Mouse (Mus musculus) T-helper 2 cell (primary cell): ENCODE data around the gene Thra.

Experiments used
- in situ Hi-C: fragments of 300-600 bp; cut with MboI, MseI; formaldehyde crosslinking; loops from one replicate; pipeline ENCODE4 v1.15.1; 2025; ENCODE audit warnings: high pct_unique_total_duplicates

The Thra gene

DNA sequence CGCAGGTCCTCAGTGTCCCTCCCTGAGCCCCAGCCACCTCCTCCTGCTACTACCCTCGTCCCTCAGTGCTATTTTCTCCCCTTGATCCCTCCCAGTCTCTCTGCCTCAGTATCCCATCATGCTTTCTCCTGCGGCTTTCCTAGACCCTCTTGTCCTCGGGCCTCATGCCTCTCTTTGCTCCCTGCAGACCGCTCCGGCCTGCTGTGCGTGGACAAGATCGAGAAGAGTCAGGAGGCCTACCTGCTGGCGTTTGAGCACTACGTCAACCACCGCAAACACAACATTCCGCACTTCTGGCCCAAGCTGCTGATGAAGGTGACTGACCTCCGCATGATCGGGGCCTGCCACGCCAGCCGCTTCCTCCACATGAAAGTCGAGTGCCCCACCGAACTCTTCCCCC, 23.7 kb downstream of the Thra start:
- in situ Hi-C loops: no loop called here

DNA sequence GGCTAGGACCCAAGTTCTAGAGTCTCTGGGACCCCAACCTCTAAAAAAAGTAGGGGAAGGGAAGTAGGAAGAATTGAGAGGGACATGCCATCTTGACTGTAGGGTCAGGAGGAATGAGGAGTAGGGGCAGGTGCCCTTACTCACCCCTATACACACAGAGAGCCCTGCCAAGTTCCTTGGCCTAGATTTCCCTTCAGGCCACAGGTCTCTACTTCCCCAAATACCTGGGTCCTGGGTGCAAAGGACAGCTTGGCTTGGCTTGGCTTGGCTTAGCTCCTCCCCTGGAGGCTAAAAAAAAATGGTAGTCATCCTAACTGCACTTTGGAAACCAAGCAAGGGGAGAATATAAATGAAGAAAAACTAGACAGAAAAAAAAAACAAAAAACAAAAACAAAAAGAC, 24.3 kb downstream of the Thra start:
- in situ Hi-C loops: no loop called here

DNA sequence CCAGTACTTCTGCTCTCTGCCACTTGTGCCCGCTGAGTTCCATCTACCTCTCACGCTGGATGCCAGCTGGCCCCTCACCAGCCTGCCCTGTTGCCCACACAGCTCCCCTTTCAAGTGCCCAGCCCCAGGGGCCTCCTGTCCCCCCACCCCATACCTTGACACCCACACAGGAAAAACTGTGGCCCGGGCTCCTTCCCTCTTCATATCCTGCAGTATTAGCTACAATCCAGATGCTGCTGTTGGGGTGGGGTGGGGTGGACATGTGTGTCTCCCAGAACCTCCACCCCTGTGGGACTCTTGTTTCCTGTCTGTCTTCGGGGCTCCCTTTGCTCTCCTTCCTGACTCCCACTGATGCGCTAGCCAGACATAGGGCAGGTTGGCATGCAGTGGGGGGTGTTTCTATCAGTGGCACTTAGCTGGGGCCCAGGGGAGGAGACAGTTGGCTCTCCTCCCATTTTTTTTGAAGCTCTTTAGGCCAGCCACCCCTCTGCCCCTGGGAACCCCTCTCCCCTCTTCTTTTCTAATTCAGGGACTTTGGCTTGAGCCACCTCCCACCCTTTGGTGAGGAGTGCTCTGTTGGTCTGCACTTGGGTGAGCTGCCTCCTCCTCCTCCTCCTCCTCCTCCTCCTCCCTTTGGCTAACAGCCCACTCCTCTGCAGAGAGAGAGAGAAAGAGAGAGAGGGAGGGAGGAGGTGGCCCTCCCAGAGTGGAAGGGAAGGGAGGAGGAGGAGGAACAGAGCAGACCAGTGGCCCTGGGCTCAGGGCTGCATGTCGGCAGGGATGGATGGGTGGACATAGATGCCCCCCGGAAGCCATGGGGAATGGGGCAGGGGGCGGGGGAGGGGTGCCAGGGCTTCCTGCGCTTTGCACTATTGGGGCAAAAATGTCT, 25.2 kb downstream of the Thra start:
- in situ Hi-C loops: no loop called here

DNA sequence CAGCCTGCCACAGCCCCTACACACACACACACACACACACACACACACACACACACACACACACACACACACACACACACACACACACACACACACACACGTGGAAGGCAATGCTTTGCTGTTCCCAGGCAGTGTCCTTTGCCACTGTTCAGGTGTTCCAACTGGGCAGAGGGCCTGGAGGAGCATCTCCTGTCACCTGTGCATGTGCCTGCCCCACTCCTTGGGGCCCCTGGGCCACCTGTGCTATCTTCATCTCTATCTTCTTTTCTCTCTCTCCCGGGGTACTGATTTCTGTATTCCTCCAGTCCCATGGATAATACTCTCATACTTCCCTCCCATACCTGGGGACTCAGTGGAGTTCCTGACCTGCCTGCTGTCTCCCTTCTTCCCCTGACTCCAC, 25.9 kb downstream of the Thra start:
- in situ Hi-C loops: no loop called here

DNA sequence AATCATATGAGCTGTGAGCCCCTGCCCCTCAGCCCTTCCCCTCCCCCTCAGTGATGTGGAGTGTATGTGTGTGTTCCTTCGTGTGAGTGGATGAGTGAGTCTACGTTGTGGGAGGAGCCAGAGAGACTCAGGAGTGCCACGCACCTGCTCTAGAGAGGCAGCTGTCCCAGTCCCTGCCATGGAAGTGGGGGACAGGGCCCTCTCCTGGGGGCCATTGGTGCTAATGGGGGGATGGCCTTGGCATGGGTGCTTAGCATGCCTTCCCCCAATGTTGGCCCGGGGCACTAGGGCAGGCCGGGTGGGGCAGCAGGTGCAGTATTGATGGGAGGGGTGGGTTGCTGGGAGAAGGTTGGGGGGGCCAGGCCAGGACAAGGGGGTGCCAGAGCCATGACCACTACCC, 26.4 kb downstream of the Thra start:
- in situ Hi-C loops: no loop called here

DNA sequence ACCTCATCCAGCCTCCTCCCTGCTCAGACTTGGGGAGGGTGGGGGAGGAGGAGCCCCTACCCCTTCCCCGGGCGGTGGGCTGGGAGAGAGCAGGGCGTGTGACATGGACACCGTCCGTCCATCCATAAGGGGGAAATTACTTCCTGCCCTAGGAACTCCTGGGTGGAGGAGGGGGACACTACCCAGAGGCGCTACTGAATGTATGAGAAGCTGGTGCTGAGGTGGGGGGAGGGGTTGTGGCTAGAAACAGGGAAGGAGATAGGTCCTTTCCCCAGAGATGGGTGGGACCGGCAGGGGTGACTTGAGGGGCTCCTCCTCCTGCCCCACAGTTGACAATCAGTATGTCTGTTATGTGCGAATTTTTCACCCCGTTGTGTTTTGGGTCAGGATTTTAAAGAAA, 26.8 kb downstream of the Thra start:
- in situ Hi-C loops: no loop called here

DNA sequence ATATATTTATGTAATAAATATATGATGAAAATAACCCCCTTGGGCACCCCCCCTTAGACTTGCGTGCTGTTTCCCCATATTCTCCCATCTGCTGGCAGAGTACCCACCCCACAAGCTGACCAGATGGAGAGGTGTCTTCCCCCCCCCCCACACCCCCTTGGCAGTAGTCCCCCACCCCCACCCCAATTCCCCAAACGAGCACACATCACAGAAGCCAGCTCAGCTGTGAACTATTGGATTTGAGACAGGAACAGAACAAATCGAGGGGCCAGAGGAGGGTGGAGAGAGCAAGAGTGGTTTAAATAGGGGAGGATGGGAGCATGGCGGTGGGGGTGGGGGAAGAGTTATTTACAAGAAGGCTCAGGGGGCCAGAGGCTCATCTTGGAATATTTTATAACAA, 27.3 kb downstream of the Thra start:
- in situ Hi-C loops: no loop called here

DNA sequence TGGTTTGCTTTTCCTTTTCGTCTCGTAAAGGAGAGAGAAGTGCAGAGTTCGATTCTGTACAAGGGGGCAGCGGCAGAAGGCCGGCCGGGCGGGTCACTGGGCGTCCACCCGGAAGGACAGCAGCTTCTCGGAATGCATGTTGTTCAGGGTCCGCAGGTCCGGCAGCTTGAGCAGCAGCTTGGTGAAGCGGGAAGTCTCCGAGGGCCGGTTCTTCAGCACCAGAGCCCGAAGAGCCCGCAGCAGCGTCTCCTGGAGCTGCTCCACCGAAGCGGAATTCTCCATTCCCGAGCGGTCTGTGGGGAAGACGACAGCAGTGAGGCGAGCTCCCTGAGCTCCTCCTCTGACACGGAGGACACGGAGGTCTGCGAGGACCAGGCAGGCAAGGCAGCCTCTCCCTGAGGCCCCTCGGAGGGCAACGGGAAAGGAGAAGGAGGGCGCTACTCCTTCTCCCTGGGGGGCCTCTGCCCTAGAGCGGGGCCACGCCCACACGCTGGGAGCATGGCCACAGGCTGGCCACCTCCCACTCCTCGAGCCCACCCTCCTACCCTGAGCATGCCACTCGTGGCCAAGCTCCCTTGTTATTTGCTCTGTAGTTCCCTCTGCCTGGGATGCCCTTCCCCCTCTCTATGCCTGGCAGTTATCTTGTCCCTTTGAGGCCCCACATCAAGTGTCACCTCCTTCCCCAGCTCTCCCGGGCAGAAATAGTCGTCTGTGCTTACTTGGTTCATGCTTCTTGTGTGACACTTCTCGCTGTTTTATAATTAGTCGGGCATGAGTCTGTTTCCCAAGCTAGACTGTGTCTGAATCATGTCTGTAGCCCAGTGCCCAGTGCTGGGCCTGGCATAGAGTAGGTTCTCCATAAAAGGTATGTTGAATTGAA, 27.9 kb downstream of the Thra start:
- in situ Hi-C loops: no loop called here

DNA sequence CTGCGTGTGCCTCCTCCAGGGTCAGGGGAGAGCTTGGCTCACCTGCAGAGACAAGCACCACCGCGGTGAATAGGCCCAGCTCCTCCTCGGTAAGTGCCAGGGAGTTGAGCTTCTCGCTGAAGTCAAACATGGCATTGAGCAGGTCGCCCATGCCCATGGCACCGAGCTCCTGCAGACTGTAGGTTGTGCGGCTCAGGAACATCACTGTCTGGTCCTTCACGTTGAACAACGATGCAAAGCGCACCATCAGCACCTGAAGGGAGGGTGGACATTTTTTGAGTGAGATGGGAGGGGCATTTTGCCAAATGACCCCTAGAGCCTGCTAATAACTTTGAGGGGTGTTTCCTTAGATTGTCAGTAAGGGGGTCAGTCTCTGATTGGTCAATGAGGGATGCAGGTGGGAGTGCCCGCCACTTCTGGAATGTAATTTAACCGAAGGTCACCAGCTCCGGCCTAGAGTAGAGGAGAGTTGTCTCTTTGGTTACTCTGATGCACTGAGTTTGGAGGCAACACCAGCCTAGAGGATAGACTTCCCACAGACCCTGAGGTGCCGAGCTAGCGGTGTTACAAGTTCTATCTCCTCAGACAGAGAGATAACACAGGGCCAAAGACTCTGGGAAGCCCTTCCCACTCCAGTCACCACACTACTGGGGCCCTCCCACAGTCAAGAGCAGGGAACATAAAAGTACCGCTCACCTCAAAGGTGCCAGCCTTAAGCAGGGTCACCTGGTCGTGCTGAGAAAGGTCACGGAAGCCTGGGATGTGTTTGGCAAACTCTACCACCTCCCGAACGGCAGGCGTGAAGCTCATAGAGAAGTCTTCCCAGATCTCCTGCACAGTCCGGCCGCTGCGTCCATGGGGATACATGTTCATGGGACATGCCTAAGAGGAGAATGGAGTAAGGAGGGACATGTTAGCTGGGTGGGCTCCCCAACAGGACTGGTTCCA, 28.8 kb downstream of the Thra start:
- in situ Hi-C loops: no loop called here

DNA sequence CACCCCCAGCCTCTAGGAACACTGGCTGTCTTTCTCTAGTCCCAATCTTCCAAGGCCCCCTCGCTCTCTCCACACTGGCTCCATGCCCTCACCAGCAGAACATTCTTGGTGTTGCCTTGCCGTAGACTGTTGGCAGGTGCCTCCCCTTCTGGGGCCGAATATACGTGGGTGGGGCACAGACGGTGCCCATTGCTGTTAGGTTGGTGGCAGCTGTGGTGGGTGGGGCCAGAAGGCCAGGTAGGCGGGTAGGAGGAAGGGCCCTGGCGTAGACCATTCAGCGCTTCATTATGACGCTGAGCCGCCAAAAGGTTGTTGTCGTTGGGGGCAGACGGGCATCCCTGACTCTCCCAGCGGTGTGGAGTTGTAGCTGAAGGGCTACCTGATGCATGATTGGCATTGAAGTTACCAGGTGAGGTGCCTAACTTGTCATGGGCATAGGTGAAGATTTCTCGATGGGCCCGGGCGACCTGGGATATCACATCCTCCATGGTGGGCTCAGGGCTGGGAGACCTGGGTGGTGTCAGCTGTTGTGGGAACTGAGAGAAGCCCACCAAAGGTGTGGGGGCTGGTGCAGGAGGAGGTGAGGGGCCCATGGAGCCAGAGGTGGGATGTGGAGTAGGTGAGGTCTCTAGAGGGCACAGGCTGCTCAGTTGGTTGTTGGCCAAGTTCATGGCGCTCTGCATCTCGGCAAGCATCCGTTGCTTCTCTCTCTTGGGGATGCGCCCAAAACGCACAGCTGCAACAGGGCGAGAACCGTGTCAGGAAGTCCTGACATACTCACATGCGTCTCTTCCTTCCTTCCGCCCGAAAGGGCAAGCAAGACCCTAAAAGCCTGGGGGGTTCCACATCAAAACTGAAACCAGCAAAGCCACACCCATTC, 29.9 kb downstream of the Thra start:
- in situ Hi-C loops: no loop called here

DNA sequence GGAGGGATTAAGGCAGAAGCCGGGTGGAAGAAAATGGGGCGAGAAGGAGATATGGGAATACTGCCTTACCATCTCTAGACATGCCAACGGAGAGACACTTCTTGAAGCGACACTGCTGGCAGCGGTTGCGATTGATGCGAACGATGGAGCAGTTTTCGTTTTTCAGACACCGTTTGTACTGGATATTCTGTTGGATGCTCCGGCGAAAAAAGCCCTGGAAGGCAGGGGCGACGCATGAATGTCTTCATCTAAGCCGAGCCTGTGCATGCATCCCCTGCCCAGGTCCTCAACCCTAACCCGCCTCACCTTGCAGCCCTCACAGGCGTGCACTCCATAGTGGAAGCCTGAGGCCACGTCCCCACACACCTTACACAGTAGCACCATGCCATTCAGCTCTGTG, 30.7 kb downstream of the Thra start:
- in situ Hi-C loops: no loop called here

DNA sequence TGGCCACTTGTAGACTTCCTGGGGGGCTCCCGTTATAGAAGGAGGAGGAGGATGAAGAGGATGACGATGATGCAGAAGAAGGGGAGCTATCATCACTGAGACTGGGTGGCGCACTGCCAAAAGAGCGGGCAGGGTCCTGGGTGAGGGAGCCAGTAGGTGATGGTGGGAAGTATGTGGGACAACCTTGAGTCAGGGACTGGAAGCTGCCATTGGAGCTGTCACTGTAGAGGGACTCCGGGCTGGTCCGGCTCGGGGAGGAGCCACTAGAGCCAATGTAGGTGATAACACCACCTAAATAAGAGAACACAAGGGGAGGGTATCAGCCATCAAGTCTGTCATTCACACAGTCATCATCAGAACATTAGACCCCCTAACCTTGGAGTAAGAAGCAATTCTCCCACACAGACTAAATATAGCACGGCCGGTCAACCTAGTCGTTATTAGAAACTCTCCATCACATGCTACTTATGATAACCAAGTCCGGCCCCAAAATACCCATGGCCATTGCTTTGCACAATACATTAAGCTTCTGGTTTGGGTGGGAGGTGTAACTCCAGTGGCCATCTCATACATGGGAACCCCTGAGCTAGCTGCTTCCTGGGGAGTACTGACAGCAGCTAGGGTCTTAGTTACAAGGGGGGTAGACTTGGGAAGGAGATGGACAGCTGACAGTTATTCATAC, 31.5 kb downstream of the Thra start:
- in situ Hi-C loops: no loop called here

DNA sequence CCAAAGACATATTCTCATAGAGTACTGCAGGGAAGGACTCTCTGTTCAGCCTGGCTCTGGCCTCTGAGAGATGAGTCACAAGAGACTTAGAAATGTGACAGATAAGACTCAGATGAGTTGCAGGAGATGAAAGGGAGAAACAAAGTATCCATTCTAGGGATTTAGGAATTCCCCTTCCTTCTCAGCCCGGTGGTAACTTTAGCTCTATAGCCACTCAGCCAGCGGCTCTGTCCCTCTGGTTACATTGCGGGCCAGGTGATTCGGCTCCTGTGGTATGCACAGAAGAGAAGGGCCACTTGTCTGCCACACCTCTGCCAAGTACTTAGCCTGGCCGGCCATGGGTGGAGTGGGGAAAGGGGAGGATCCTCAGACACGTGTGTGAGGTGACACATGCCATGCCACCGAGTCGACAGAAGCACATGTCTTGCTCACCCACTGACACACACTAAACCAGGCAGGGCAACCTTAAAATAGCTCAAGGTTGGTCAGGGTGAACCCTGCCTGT, 32.3 kb downstream of the Thra start:
- in situ Hi-C loops: no loop called here

DNA sequence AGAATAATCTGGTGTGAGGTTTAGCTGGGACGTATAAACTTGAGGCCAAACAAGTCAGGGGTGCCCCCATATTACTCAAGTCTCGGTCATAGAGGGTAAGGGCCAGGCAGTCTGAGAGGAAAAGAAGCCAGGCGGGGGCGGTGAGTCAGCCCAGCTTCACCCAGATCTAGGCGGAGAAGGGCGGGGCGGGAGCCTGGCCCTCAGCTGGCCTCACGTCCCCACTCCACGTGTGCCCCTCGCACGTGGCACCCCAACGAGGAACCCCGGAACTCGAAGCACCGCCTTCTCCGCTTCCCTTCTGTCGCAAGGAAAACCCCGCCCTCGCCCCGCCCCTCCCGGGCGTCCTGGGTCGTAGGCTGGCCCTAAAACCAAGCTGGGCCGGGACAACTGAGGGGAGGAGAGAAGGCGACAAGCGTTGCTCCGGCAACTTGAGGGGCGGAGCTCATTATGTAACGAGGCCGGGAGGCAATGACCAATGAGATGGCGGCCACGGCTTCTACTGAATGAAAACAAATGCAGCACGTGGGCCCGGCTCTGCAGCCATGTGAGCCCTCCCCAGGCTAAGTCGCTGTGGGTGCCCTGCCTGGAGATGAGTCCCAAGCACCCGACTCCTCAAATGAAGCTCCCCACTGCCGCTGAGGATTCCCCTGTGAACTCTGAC, 33.3 kb downstream of the Thra start:
- in situ Hi-C loops: no loop called here

DNA sequence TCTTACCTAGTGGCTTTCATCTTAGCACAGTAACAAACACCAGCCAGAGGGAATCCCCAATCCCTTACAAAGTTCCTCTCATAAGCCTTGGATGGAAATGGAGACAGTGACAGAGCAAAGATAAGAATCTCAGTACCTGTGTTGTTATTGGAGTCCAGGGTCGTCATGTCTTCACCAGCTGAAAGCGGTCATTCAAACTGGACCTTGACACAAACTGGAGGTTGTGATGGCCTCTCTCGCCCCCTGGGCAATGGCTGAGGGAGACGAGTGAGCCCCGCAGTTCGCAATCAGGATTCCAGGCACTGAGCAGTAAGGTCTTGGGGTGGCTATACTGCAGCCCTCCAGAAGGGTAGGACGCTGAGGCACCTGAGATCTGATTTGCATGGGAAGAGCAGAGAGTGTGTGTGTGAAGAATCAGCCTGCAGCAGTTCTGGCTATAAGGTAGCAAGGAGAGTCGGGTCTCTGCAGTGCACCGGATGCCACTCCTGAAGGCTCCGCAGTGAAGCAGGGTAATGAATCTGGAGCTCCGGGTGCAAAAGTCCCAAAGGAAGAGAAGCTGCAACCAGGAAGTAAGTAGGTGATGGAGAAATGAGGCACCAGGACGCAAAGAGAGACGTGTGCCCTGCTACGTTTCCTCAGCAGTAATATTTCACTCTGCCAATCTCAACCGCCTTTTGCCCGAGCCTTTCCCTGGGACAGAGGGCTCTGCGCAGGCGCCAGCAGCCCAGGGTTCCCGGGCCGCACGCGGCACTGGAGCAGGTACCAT, 34.3 kb downstream of the Thra start, which contains the start of gene Nr1d1:
Nr1d1 (minus strand) TSS at position 752 of the 766 bp plus-strand sequence.
- in situ Hi-C loops: no loop called here

DNA sequence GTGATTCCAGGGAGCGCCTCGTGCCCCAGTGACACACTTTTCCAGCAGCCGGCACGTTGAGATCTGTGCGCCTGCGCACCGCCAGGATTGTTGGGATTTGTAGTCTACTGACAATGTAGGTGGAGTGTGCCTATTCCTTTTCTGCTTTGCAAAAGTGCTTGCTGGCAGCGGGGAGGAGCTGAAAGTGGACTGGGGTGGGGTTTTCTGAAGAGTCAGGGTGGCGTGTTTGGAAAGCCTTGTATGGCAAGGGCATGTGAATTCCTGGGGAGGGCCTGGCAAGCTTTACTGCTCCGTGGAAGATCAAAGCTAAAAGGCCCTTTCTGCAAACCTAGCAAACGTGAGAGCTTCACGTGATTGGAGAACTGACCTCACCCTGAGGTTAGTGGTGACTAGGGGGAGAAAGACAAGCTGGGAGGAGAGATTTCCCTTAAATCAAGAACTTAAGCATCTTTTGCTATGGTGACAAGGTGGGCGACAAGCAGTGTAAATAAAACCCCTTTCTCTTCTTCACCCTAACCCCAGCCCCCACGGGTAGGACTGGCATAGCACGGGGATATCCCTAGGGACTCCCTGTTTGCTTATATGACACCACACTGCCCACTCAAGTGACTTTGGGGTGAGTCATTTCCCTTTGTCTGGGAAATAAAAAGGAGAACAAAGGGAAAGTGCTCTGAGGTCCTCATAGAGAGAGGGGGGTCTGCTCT, 35.1 kb downstream of the Thra start:
- in situ Hi-C loops: no loop called here

DNA sequence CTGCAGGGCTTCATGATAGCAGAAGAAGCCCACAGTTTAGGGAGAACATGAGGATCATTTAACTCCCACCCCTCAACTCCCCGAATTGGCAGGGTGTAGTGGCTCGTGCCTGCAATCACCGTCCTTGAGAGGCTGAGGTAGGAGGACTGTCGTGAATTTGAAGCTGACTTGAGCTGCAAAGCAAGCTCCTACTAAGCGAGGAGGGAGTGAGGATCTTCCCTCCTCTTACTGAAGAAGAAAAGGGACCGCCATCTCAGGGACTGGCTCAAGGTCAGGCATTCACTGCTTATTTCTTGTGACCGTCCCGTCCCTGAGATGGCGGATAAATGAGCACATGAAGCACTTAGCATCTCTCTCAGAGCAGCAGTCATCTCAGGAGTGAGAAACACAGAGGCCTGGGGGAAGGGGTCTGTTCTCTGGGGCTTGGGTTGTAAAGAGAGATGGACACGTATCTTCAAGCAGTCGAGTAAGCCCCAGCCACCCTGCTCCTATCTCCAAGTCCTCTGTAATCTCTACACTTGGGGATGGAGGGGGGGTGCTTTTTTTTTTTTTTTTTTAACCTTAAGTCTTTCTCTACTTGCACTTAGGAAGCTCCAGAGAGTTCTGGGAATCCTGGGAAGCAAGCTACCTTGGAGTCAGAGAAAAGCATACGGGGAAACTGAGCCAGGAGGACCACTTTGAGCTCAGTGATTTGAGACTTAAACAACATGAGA, 35.8 kb downstream of the Thra start:
- in situ Hi-C loops: no loop called here
